Mouse (Mus musculus) lung, adult 10 weeks (tissue): Measurements from ENCODE around the gene Neurl1b. TPM values are rescaled to one million over a fixed set of nuclear protein-coding genes. Genes with fewer than 3 reads are reported as not detected.

ENCODE experiments used
- polyA plus RNA-seq: library from polyadenylated mRNA; stranded (reverse); fragments of 350-450 nt; fragmentation: Illumina TruSeq; extraction: RNeasy Lipid Tissue Mini Kit (QIAGEN cat#74804); gene quantifications from one replicate; pipeline ENCODE4 v1.2.3, GENCODE M21; 2014; ENCODE audit warnings: low read depth, low replicate concordance; ENCODE audit not compliant: insufficient read depth

Neurl1b gene
- polyA plus RNA-seq = 2.3 TPM

DNA sequence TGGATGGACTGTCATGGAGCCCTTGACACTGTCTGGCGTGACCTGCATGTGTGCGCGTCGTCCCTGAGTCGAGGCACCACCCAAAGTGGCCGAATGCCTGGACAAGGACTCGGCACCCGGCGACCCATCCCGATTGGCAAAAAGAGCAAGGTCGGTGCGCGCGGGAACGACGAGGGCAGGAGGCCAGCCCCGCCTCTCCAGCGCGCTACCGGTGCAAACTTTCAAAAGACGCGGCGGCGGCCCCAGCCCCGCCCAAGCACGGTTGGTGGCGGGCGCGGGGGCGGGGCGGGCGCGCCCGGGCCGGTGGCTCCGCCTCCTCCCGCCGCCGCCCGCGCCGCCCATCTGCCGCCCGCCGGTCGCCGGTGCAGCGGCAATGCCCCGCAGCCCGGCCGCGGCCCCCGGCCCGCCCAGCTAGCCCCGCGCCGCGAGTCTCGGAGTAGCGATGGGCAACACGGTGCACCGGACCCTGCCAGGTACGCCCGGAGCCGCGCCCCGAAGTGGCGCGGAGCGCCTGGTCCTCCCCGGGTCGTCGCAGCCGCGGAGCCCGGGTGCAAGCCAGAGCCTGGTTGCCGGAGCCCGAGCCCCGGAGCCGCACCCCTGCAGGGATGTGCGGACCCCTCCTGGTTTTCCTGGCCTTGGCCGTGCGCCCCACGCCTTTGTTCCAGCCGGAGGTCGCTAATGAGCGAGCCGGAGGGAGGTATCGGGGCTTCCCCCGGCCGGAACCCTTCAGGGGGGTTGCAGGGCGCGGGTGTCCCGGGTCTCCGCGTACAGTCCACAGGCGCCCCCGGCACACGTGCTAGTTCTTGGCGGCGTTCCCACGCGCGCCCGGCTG, at the start of gene Neurl1b:
TSS of gene Neurl1b (plus strand) at position 307 of the 832 bp plus-strand sequence.

Other genes starting within 250 kb of the Neurl1b start
- gene Pdia2, start 215.7 kb upstream of the Neurl1b start, polyA plus RNA-seq = 0.95 TPM
- gene Rgs11, start 211.9 kb upstream of the Neurl1b start, polyA plus RNA-seq = 12.0 TPM
- 39.2 TPM for gene Arhgdig, start 207.0 kb upstream of the Neurl1b start, polyA plus RNA-seq
- gene Fam234a, start 170.6 kb upstream of the Neurl1b start, polyA plus RNA-seq = 29.0 TPM
- gene Luc7l, start 161.9 kb upstream of the Neurl1b start, polyA plus RNA-seq = 22.6 TPM
- 34.1 TPM for gene Ergic1, start 146.7 kb downstream of the Neurl1b start, polyA plus RNA-seq
- 220 TPM for gene Dusp1, start 147.3 kb downstream of the Neurl1b start, polyA plus RNA-seq
- gene Atp6v0e, start 248.4 kb downstream of the Neurl1b start, polyA plus RNA-seq = 194 TPM